Mouse (Mus musculus) forebrain, embryonic 10.5 days (tissue): Measurements from ENCODE around the gene Fabp7. TPM values are rescaled to one million over a fixed set of nuclear protein-coding genes. Genes with fewer than 3 reads are reported as not detected.

Experiments
- DNase-seq: peaks from one replicate; pipeline ENCODE4 v3.0.0-alpha.2; 2017; ENCODE audit warnings: low spot score; ENCODE audit errors: extremely low spot score
- H3K27ac ChIP-seq: fragments of 300-500 bp; sonication (generic); 2 replicates; pipeline ENCODE4 v1.5.1; 2016; ENCODE audit warnings: mild to moderate bottlenecking
- H3K27me3 ChIP-seq: fragments of 300-500 bp; sonication (generic); 2 replicates; pipeline ENCODE4 v1.6.1; 2016; ENCODE audit warnings: mild to moderate bottlenecking; ENCODE audit not compliant: poor library complexity, severe bottlenecking
- H3K36me3 ChIP-seq: fragments of 300-500 bp; sonication (generic); replicated peaks from 2 replicates; pipeline ENCODE4 v1.6.1; 2016; ENCODE audit warnings: mild to moderate bottlenecking, moderate library complexity
- H3K4me1 ChIP-seq: fragments of 300-500 bp; sonication (generic); 2 replicates; pipeline ENCODE4 v1.6.1; 2016
- H3K4me3 ChIP-seq: fragments of 300-500 bp; sonication (generic); 2 replicates; pipeline ENCODE4 v1.5.1; 2016; ENCODE audit warnings: mild to moderate bottlenecking, moderate library complexity
- H3K9me3 ChIP-seq: fragments of 300-500 bp; sonication (generic); 2 replicates; pipeline ENCODE4 v1.6.1; 2016; ENCODE audit warnings: mild to moderate bottlenecking, moderate library complexity
- WGBS: fragments of 180-500 bp; shearing (Covaris S2); methylation state at CpG from one replicate; pipeline ENCODE4 v1.1.7; 2016; 5-methylcytosine and 5-hydroxymethylcytosine counted together
- polyA plus RNA-seq: library from polyadenylated mRNA; unstranded; fragments of >200 nt; fragmentation: Nextera tagmentation; extraction: Ambion mirVana; gene quantifications from 2 replicates; pipeline ENCODE4 v1.2.1, GENCODE M21; 2016

The Fabp7 gene
- polyA plus RNA-seq, 1 experiment from 2014 or later, result 229 TPM

GRCm38 (mm10) chr10:57814295-57814694 lies 29.6 kb downstream of the Fabp7 start:
- Histone ChIP-seq H3K4me3 (no peak overlapping the region), H3K27me3 (no peaks in the 10 kb centered on the region), H3K36me3 (no peaks in the 10 kb centered on the region; the same call in 1 of the 2 replicates), H3K27ac (no peak overlapping the region), H3K4me1 (no peaks in the 10 kb centered on the region), H3K9me3 (no peaks in the 10 kb centered on the region)
- WGBS, result 86% methylated on average over 2 of the region's 2 CpGs
- no peak for DNase-seq

GRCm38 (mm10) chr10:57815869-57816268 lies 31.2 kb downstream of the Fabp7 start:
- H3K9me3 ChIP-seq, result no peaks in the 10 kb centered on the region
- DNase-seq, result no peak
- 85% methylated on average over 6 of the region's 6 CpGs for WGBS
- H3K4me3 ChIP-seq, result no peak overlapping the region
- H3K27ac ChIP-seq, result no peak overlapping the region
- H3K36me3 ChIP-seq, result no peaks in the 10 kb centered on the region
- H3K27me3 ChIP-seq, result no peaks in the 10 kb centered on the region
- no peaks in the 10 kb centered on the region for H3K4me1 ChIP-seq

- WGBS, result 94% methylated on average over 2 of the region's 2 CpGs
- Histone ChIP-seq H3K27ac (no peak overlapping the region), H3K36me3 (no peaks in the 10 kb centered on the region), H3K27me3 (no peaks in the 10 kb centered on the region), H3K9me3 (no peaks in the 10 kb centered on the region), H3K4me3 (no peak overlapping the region), H3K4me1 (peaks cover 11% of the 10 kb centered on the region)
- no peak for DNase-seq
Observed at GRCm38 (mm10) chr10:57819209-57819608, 34.5 kb downstream of the Fabp7 start.

- Histone ChIP-seq H3K27me3 (no peaks in the 10 kb centered on the region), H3K9me3 (no peaks in the 10 kb centered on the region), H3K36me3 (no peaks in the 10 kb centered on the region), H3K27ac (peak overlapping the region; percentile 67), H3K4me3 (no peak overlapping the region), H3K4me1 (peaks cover 11% of the 10 kb centered on the region)
- 31% methylated on average over 3 of the region's 3 CpGs for WGBS
- peak; percentile 70 for DNase-seq
Observed at GRCm38 (mm10) chr10:57822473-57822872, 37.8 kb downstream of the Fabp7 start.

- H3K27ac ChIP-seq, result 0 out of 2 replicates have a peak overlapping the region, but pooled peaks have one; percentile 11
- H3K9me3 ChIP-seq, result no peaks in the 10 kb centered on the region
- H3K4me3 ChIP-seq, result no peak overlapping the region
- peaks cover 21% of the 10 kb centered on the region for H3K4me1 ChIP-seq
- no peaks in the 10 kb centered on the region for H3K36me3 ChIP-seq
- 58% methylated on average over 5 of the region's 5 CpGs for WGBS
- H3K27me3 ChIP-seq, result no peaks in the 10 kb centered on the region
- DNase-seq, result peak; percentile 37
Observed at GRCm38 (mm10) chr10:57828649-57829048, 44.0 kb downstream of the Fabp7 start.

- no peak for DNase-seq
- H3K4me1 ChIP-seq, result peaks cover 21% of the 10 kb centered on the region
- H3K36me3 ChIP-seq, result no peaks in the 10 kb centered on the region
- no peaks in the 10 kb centered on the region for H3K9me3 ChIP-seq
- no peaks in the 10 kb centered on the region for H3K27me3 ChIP-seq
- H3K27ac ChIP-seq, result 0 out of 2 replicates have a peak overlapping the region, but pooled peaks have one; percentile 11
- 82% methylated on average over 3 of the region's 3 CpGs for WGBS
- no peak overlapping the region for H3K4me3 ChIP-seq
Observed at GRCm38 (mm10) chr10:57829621-57830020, 44.9 kb downstream of the Fabp7 start.

GRCm38 (mm10) chr10:57835094-57835493 lies 50.4 kb downstream of the Fabp7 start:
- Histone ChIP-seq H3K9me3 (0 out of 2 replicates have a peak, but pooled peaks cover 2% of the 10 kb centered on the region), H3K4me3 (no peak overlapping the region), H3K4me1 (no peaks in the 10 kb centered on the region), H3K36me3 (no peaks in the 10 kb centered on the region), H3K27ac (no peak overlapping the region), H3K27me3 (no peaks in the 10 kb centered on the region)
- no peak for DNase-seq
- WGBS, result 89% methylated on average over 1 of the region's 1 CpGs

GRCm38 (mm10) chr10:57835982-57836381 lies 51.3 kb downstream of the Fabp7 start:
- no peak overlapping the region for H3K27ac ChIP-seq
- no peak overlapping the region for H3K4me3 ChIP-seq
- H3K9me3 ChIP-seq, result 0 out of 2 replicates have a peak, but pooled peaks cover 2% of the 10 kb centered on the region
- H3K36me3 ChIP-seq, result no peaks in the 10 kb centered on the region
- DNase-seq, result no peak
- no peaks in the 10 kb centered on the region for H3K4me1 ChIP-seq
- no peaks in the 10 kb centered on the region for H3K27me3 ChIP-seq

Other genes starting within 250 kb of the Fabp7 start
- 1.6 and 2.2 TPM in 2 replicates for gene Pkib, start 152.9 kb upstream of the Fabp7 start, polyA plus RNA-seq
- gene Smpdl3a, start 9.5 kb downstream of the Fabp7 start, polyA plus RNA-seq, result 5.1 and 5.9 TPM in 2 replicates